13 mouse cellular contexts compared by ENCODE assay signal in the genomic region with DNA sequence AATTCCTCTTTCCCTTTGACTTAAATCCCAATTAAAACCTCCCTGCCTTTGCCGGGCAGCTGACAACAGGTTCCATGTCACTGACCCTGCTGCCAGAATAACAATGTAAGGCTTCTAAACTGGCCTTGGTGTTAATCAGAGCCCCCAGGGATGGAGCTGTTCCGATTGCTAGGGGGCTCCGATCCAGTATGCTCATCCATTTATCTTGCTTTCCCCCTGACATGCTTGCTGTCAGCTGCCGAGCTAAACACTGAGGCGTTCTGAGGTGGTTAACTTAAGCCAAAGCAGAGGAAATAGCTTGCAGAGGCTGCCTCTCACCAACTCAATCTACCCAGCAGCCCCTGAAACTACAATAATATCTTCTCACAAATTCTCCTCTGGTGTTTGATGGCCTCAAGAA.
DNase-seq lines count a peak whose midpoint lies in the region; ATAC-seq and TF ChIP-seq lines count a peak whose summit lies in the region.
"Had no signal": no experiment of that assay in that cellular context is flagged by ENCODE, and none has a peak within 500 bp of the region (broad histone marks: within the 10 kb centered on the region; RNA-seq: fewer than 3 reads in every experiment).

No protein-coding gene starts in this region.

- DNase-seq in embryo, embryonic 11 days = peak; percentile 54
- DNase-seq in hindbrain, postnatal 0 days (ENCODE audit: low spot score) = peak; percentile 53
- peak; percentile 21 for DNase-seq in neural tube, embryonic 10.5 days (ENCODE audit: extremely low spot score, low spot score)
- no peak for DNase-seq in spleen, postnatal 4 days (ENCODE audit: low spot score in 2 of 2)
- no peak for DNase-seq in gastrocnemius, adult 8-10 months (ENCODE audit: low spot score in 2 of 2)
- DNase-seq in frontal cortex, postnatal 36 days (ENCODE audit: low spot score in 2 of 2) = no peak
- DNase-seq: B cell, adult 2 months; gastrocnemius, postnatal 10 days; kidney, adult 8-10 months; lung, adult 2 months had no signal

- no peak overlapping the region for H3K9ac ChIP-seq in intestine, embryonic 15.5 days
- H3K9ac ChIP-seq in intestine, embryonic 16.5 days (ENCODE audit: low read depth, low read length) = no peak overlapping the region
- H3K9ac ChIP-seq in hindbrain, postnatal 0 days (replicated peaks; ENCODE audit: low read length) = no peak overlapping the region

- no peaks in the 10 kb centered on the region for H3K4me1 ChIP-seq in intestine, embryonic 15.5 days (replicated peaks)
- no peaks in the 10 kb centered on the region for H3K4me1 ChIP-seq in intestine, embryonic 16.5 days (ENCODE audit: control insufficient read depth, insufficient read depth, low read length)
- H3K4me1 ChIP-seq in hindbrain, postnatal 0 days (ENCODE audit: insufficient read depth, low read length) = no peaks in the 10 kb centered on the region

- H3K27ac ChIP-seq in intestine, embryonic 15.5 days = no peak overlapping the region
- H3K27ac ChIP-seq in intestine, embryonic 16.5 days (ENCODE audit: low read length) = no peak overlapping the region
- H3K27ac ChIP-seq in hindbrain, postnatal 0 days = no peak overlapping the region

- no peaks in the 10 kb centered on the region for H3K9me3 ChIP-seq in intestine, embryonic 15.5 days
- no peaks in the 10 kb centered on the region for H3K9me3 ChIP-seq in intestine, embryonic 16.5 days (ENCODE audit: control insufficient read depth, low read length)
- no peaks in the 10 kb centered on the region for H3K9me3 ChIP-seq in hindbrain, postnatal 0 days (ENCODE audit: low read length)

- no peak for TF ChIP-seq CTCF in hindbrain, postnatal 0 days (IDR thresholded peaks at IDR 0.05; ENCODE audit: low read depth)

- ATAC-seq in intestine, embryonic 15.5 days = no peak
- ATAC-seq in intestine, embryonic 16.5 days = no peak
- no peak for ATAC-seq in hindbrain, postnatal 0 days

- 0 out of 2 replicates have a peak overlapping the region, but pooled peaks have one; percentile 7 for H3K4me2 ChIP-seq in intestine, embryonic 15.5 days (replicated peaks)
- no peak overlapping the region for H3K4me2 ChIP-seq in intestine, embryonic 16.5 days (ENCODE audit: low read depth, low read length)
- peak overlapping the region; percentile 3; the same call in 1 of the 2 replicates for H3K4me2 ChIP-seq in hindbrain, postnatal 0 days (ENCODE audit: low read depth, low read length)

- no peaks in the 10 kb centered on the region for H3K36me3 ChIP-seq in intestine, embryonic 15.5 days
- H3K36me3 ChIP-seq in intestine, embryonic 16.5 days (ENCODE audit: control insufficient read depth, insufficient read depth, low read length) = no peaks in the 10 kb centered on the region
- no peaks in the 10 kb centered on the region for H3K36me3 ChIP-seq in hindbrain, postnatal 0 days (ENCODE audit: insufficient read depth, low read length)

- no peak overlapping the region for H3K4me3 ChIP-seq in intestine, embryonic 15.5 days (replicated peaks)
- no peak overlapping the region for H3K4me3 ChIP-seq in intestine, embryonic 16.5 days (ENCODE audit: low read length)
- H3K4me3 ChIP-seq in hindbrain, postnatal 0 days (ENCODE audit: low read length) = no peak overlapping the region
- H3K4me3 ChIP-seq: erythroblast, embryonic 14.5 days had no signal

- 18% methylated on average over 5 of the region's 5 CpGs for WGBS in intestine, embryonic 15.5 days
- WGBS in intestine, embryonic 16.5 days = 23% methylated on average over 5 of the region's 5 CpGs
- WGBS in hindbrain, postnatal 0 days = under 1% methylated on average over 5 of the region's 5 CpGs

- no peaks in the 10 kb centered on the region for H3K27me3 ChIP-seq in intestine, embryonic 15.5 days (replicated peaks)
- H3K27me3 ChIP-seq in intestine, embryonic 16.5 days (replicated peaks; ENCODE audit: control insufficient read depth, insufficient read depth, low read length) = no peaks in the 10 kb centered on the region
- peaks cover 3% of the 10 kb centered on the region; the same call in 1 of the 2 replicates for H3K27me3 ChIP-seq in hindbrain, postnatal 0 days (ENCODE audit: insufficient read depth, low read length)

Comparison
In these comparisons a context has a peak if more than half of its experiments do, and no peak if none do; other contexts are left out.
1. DNase-seq: peak in embryo, embryonic 11 days (single experiment), hindbrain, postnatal 0 days (single experiment) and neural tube, embryonic 10.5 days (single experiment); none in spleen, postnatal 4 days (0 of 2), gastrocnemius, adult 8-10 months (0 of 2) and frontal cortex, postnatal 36 days (0 of 2).